Mouse (Mus musculus) liver, adult (tissue): Measurements from ENCODE around the gene Ppp1r9a.

Experiments used
- GATA4 ChIP-seq: IDR thresholded peaks from 2 replicates; pipeline ENCODE4 v1.6.1; 2014; ENCODE audit warnings: mild to moderate bottlenecking, low read length; ENCODE audit not compliant: insufficient replicate concordance

Ppp1r9a gene

DNA sequence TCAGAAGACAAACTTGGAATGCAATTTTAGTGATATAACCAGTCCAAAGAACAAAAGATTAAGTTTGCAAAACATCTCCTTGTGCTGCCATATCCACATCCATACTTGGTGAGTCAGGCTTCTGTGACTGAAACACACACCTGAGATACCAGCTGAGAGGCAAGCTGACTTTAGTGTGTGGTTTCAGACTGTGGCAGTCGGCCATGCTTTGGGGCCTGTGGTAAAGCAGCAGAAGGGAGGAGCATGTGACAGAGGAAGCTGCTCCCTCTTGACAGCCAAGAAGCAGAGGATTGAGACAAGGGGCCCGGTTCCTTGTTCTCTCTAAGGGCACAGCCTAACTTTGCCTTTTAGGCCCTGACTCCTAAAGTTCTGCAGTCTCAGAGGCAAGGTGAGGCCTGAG lies 149.6 kb downstream of the Ppp1r9a start:
- no peak for TF ChIP-seq GATA4

DNA sequence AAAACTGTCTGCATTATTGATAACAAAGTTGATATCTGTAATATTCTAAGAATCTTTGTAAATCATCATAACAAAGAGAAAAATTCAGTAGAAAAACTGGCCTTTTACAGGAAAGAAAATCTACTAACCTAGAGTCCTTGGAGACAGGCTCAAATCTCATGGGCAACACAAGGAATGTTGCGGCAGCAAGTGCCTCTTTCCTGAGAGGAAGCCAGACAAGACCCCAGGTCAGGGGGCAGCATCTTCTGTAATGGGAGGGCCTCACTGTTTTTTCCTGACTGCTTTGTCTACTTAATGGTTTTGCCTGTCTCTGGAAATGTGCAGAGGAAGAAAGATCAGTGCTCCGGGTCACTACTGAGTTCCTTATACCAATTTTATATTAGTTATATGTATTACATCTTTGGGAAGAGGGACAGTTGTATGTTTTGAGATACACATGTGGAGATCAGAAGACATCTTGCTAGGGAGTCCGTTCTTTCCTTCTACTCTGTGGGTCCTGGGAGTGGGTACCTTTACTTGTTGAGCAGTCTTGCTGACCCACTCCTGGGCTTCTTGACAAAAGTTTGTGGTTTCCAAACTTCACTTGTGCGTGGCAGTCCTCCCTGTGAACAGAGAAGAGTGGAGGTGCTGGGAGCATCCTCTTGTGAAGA lies 151.9 kb downstream of the Ppp1r9a start:
- TF ChIP-seq GATA4, result no peak

GRCm38 (mm10) chr6:5074736-5075135 lies 172.0 kb downstream of the Ppp1r9a start:
- TF ChIP-seq GATA4, result no peak

GRCm38 (mm10) chr6:5075680-5076079 lies 173.0 kb downstream of the Ppp1r9a start:
- TF ChIP-seq GATA4, result no peak

GRCm38 (mm10) chr6:5078009-5078408 lies 175.3 kb downstream of the Ppp1r9a start:
- TF ChIP-seq GATA4, result no peak

GRCm38 (mm10) chr6:5079108-5079507 lies 176.4 kb downstream of the Ppp1r9a start:
- TF ChIP-seq GATA4, result no peak

- TF ChIP-seq GATA4, result no peak
These were observed 177.4 kb downstream of the Ppp1r9a start for GRCm38 (mm10) chr6:5080094-5080493.

DNA sequence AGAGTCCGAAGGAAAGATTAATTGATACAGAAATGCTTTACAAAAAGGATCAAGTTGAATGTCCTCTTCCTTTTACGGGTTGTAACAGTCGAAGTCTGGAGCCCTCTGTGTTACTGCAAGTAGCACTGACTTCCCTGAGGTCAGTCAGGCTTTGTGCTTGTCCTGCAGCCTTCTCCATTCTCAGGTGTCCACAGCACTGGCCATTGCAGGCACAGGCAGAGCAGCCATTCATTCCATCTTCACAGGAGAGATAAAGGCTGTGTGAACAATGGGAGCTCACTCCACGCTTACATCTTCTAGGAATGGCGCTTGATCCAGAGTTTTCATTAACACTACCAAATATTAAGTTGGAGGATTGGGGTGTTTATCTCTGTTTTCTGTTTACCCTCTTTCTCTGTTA lies 177.8 kb downstream of the Ppp1r9a start:
- TF ChIP-seq GATA4, result no peak

- TF ChIP-seq GATA4, result no peak
These were observed 178.4 kb downstream of the Ppp1r9a start for GRCm38 (mm10) chr6:5081099-5081498.

- TF ChIP-seq GATA4, result no peak
These were observed 179.4 kb downstream of the Ppp1r9a start for GRCm38 (mm10) chr6:5082144-5082543.

DNA sequence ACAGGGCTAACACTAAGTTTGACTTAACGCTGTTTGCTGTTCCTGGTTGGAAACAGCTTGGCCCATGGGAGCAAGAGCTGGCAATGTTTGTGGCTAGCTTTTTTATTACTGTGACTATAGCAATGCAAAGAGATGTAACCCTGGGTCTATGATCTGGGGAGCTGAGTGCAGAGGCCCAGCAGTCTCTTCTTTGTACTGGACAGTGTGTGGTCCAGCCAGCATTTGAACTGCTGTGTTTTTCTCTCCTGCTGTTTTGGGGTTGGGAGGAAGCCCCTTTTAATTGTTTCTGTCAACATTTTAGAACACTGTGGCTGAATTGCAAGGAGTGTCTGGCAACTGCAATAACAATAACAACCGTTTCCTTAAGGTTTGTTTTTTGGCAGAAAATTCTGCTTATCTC lies 180.0 kb downstream of the Ppp1r9a start:
- TF ChIP-seq GATA4, result no peak

GRCm38 (mm10) chr6:5083957-5084356 lies 181.2 kb downstream of the Ppp1r9a start:
- no peak for TF ChIP-seq GATA4

- TF ChIP-seq GATA4, result no peak
These were observed 189.2 kb downstream of the Ppp1r9a start for GRCm38 (mm10) chr6:5091873-5092272.

- TF ChIP-seq GATA4, result no peak
These were observed 190.1 kb downstream of the Ppp1r9a start for GRCm38 (mm10) chr6:5092795-5093194.

- peak; percentile 36; the same call in 1 of the 2 replicates for TF ChIP-seq GATA4
These were observed 190.8 kb downstream of the Ppp1r9a start for GRCm38 (mm10) chr6:5093516-5093915.

DNA sequence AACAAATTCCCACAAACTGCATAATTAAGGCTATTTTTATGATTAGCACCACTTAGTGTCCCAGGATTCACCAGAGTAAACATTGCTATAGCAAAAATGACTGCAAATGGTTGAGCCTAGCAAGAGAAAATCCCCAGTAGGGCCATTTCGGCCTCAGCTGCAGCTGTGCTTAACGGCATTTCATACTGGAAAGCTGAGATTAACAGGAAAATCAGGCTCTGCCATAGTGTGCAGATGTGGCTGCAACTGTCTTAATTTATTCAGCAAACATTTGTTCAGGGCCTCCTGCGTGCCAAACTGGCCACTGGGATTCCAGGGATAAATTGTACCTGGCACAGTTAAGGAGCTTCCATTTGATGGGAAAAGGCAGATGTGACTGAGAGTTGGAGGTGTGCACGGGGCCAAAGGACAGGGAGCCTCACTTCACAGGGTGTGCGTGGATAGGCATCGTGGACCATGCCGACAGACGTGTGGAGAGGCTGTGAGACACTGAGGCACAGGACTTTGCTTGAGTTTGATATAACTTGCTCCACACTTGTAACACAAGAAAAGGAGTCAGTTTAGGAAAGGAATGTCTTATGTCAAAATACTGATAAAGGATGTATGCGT lies 192.8 kb downstream of the Ppp1r9a start:
- TF ChIP-seq GATA4, result no peak

- no peak for TF ChIP-seq GATA4
These were observed 194.6 kb downstream of the Ppp1r9a start for GRCm38 (mm10) chr6:5097309-5097708.
